Mouse (Mus musculus): ENCODE data around the gene Egln2.
A peak's percentile ranks its signal among the peaks of the same experiment; 100 is the strongest.

Gene Egln2

DNA sequence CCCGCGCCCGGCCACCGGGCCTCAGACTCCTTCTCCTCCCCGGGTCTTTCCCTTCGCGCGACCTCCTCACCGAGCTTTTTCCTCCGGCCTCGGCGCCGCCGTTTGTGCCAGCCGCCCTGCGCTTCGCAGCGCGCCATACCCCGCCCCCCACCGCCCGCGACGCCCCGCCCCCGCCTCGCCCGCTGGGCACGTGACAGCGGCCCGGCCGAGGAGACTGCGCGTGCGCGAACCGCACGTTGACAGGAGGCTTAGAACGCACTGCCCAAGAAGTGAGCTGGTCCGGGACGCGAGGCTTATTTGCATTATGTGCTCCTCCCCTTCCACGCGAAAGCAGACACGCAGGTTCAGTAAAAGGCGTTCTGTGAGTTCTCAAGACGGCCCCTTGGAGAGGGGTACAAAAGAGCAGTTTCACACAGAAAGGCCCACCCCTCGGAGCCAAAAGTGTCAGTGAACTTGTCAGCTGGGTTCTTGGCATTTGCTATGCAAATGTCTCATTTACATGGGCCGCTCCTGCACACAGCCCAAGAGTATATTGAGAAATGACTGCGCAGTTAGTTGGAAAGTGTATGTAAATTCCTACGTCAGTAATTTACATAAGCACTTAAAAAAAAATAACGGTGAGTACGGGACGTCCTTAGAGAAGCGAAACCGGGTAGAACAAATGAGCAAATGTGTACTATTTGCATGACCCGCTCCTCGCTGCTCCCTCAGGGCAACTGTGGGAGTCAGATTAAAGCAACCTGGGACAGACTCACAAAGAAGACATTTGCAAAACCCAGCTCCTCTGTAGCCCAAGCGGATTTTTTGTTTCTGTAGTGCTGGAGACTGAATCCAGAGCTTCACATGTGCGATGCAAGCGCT lies at the start of gene Egln2:
TSS of gene Egln2 (minus strand) at position 189 of the 861 bp plus-strand sequence.
- DNase-seq (ENCODE audit: extremely low spot score, low read depth, low spot score), result peak; percentile 78

DNA sequence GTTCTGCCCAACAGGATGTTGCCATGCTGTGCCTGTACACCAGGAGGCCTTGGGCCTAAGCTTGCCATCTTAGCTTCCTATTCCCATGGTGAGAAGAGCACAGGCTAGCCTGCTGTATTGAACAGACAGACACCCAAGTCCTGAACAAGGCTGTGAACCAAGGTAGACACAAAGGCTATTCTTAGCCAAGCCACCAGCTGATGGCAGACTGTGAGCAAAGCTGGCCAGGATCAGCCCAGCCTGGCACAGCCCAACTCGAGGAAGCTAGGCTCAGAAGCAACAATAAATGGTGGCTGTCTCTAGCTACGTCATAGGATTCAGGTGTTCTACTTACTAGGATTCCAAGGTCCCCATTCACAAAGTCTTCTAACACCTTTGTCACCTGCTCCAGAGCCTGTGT lies 46.0 kb upstream of the Egln2 start:
- DNase-seq (ENCODE audit: extremely low spot score, low read depth, low spot score), result no peak

DNA sequence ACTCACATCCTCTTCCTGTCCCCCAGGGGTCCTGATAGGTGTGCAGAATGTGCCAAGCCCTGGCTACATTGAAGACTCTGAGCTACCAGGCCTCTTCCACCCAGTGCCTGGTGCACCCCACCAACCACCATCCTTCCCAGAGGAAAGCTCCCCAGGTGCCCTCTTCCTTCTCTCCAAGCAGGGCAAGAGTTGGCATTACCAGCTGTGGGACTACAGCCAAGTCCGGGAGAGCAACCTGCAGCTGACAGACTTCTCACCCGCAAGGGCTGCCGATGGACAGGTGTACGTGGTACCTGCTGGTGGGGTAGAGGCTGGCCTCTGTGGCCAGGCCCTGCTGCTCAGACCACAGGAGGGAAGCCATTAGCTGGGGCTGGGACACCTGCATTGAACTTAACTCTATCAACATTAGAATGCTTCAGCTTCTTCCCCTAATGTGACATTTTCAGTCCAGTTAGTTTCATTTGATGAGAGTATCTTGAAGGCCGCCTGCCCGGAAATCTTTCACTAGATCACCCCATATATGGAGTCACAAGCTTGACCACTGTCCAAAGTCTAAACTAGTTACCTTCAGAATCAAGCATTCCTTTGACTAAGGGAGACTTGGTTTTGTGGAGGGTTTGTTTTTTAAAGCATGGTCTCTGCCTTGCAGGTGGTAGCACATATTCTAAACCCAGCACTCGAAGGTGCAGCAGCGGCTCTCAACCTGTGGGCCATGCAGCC lies 37.3 kb upstream of the Egln2 start:
- DNase-seq (ENCODE audit: extremely low spot score, low read depth, low spot score), result no peak

DNA sequence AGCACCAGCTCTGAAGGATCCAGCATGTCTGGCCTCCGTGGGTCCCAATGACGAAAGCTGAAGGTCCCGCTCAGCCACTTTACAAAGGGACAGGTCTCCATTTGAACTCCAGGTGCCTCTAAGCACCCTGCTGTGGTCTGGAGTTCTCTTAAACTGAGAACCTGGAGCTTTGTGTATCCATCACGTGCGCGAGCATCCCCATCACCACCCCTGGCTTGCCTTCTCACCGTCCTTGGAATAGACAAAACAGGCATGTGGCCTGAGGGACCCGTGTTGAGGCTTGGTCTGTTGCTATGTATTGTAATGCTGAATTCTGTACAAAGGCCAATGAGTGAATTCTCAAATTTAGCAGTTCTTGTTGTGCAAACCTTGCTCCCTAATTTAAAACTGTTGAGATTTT lies 32.2 kb upstream of the Egln2 start:
- no peak for DNase-seq (ENCODE audit: extremely low spot score, low read depth, low spot score)

DNA sequence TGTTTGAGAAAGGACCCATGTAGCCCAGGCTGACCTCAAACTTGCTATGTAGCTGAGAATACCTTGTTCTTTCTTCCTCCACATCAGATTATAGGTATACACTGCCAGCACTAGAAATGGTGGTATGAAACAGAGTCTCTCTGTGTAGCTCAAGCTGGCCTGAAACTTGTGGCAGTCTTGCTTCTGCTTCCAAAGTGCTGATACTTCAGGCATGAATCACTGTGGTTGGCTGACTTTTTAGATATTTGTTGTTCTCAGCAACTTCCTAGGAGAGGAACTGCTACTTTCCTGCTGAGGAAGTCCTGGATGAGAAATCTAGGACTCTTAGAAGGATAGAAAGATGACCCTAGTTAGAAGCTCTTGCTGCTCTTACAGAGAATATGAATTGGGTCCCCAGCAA lies 31.8 kb upstream of the Egln2 start:
- DNase-seq (ENCODE audit: extremely low spot score, low read depth, low spot score), result no peak

GRCm38 (mm10) chr7:27197634-27198033 lies 31.0 kb upstream of the Egln2 start:
- no peak for DNase-seq (ENCODE audit: extremely low spot score, low read depth, low spot score)

GRCm38 (mm10) chr7:27197136-27197535 lies 30.5 kb upstream of the Egln2 start:
- DNase-seq (ENCODE audit: extremely low spot score, low read depth, low spot score), result no peak

DNA sequence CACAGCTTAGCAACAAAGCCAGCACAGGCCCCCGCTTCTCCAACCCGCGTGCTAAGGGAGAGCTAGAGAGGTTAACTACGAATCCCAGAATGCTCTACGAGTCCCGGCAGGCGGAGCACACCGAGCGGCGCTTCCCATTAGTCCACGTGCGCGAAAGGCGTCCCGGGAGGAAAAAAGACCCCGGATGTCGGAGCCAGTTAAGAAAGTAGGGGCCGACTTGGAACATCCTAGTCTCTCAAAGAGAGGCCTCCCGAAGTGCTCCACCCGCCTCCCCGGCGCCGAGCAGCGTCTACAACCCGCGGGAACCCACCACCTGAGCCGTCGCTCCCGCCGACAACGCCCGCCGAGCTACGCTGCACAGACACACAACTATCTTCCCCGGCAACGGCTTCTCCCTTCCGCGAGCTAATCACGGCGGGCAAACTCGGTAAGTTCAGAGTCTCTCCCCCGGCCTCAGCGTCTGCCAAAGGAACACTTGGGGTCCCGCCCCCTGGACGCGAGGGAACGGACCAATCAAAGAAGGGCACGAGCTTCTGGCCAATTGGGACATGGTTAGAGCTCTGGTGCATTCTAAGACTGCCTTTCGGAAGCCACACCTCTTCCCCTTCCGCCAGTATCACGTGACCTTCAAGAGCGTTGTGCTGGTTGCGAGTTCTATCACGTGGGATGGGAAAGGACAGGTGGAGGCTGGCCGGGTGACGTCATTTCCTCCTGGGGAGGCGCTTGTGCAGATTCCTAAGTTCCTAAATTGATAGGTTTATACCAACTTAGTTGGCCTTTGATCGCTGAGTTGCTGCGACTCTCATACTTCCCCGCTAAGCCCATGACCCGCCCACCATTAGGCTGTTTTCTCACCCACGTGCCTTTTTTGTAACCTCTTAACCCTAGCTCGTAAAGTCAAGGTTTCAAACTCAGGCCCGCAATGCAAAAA lies 29.3 kb upstream of the Egln2 start, which contains the start of the genes BC024978 and Snrpa:
TSS of gene BC024978 (plus strand) at position 101 of the 931 bp plus-strand sequence.
TSS of gene Snrpa (minus strand) at position 591 of the 931 bp plus-strand sequence.
- peak; percentile 97 for DNase-seq (ENCODE audit: extremely low spot score, low read depth, low spot score)

- no peak for DNase-seq (ENCODE audit: extremely low spot score, low read depth, low spot score)
Observed at GRCm38 (mm10) chr7:27193731-27194130, 27.1 kb upstream of the Egln2 start.

- no peak for DNase-seq (ENCODE audit: extremely low spot score, low read depth, low spot score)
Observed at GRCm38 (mm10) chr7:27192434-27192833, 25.8 kb upstream of the Egln2 start.

GRCm38 (mm10) chr7:27189271-27189931 lies 22.8 kb upstream of the Egln2 start:
- DNase-seq (ENCODE audit: extremely low spot score, low read depth, low spot score), result no peak

GRCm38 (mm10) chr7:27185986-27186385 lies 19.4 kb upstream of the Egln2 start:
- no peak for DNase-seq (ENCODE audit: extremely low spot score, low read depth, low spot score)

DNA sequence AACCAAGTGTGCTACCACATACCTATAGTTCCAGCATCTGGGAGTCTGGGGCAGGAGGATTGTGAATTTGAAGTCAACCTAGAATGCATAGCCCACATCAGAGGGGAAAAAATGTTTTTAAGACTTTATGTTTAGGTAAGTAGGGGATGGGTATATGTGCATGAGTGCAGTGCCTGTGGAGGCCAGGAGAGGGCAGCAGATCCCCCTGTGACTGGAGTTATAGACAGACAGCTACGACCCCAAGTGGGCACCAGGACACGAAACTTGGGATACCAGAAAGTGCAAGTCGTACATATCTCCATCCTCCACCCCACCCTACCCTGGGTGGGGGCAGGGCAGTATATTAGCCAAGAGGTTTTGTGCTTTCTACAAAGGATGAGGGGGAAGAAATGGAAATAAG lies 18.4 kb upstream of the Egln2 start:
- DNase-seq (ENCODE audit: extremely low spot score, low read depth, low spot score), result no peak

DNA sequence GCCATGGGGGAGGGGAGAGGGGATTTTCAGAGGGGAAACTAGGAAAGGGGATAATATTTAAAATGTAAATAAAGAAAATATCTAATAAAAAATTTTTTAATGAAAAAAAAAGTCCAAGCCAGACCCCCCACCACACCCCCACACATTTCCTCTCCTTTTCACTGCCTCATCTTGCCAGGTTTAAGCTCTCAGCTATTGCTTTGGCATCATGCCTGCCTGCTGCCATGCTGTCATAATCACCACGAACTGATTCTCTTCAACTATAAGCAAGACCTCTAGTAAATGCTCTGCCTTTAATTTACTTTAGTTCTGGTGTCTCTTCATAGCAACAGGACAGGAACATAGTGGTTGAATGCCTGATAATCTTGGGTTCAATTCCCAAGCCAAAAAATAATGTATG lies 15.9 kb upstream of the Egln2 start:
- DNase-seq (ENCODE audit: extremely low spot score, low read depth, low spot score), result no peak

- no peak for DNase-seq (ENCODE audit: extremely low spot score, low read depth, low spot score)
Observed at GRCm38 (mm10) chr7:27180837-27181695, 14.5 kb upstream of the Egln2 start, which contains the start of the genes Gm21983 and Mia. Gm21983 (minus strand) TSS chr7:27181086. Mia (minus strand) TSS chr7:27181157.

DNA sequence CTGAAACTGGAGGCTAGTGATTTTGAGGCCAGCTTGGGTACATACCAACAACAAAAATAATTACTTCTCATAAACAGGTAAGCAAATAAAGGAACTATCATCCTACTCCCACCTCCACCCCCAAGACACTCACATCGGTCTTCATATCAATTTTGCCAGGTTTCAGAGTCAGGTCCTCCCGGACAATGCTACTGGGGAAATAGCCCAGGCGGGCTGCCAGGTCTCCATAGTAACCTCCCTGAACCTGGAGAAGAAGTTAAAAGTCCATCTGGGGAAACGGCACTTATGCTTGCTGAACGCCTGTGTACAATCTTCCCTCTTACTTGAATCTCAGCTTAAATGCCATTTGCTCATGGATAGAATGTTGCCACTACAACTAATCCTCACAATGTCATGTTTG lies 13.4 kb upstream of the Egln2 start:
- DNase-seq (ENCODE audit: extremely low spot score, low read depth, low spot score), result no peak

DNA sequence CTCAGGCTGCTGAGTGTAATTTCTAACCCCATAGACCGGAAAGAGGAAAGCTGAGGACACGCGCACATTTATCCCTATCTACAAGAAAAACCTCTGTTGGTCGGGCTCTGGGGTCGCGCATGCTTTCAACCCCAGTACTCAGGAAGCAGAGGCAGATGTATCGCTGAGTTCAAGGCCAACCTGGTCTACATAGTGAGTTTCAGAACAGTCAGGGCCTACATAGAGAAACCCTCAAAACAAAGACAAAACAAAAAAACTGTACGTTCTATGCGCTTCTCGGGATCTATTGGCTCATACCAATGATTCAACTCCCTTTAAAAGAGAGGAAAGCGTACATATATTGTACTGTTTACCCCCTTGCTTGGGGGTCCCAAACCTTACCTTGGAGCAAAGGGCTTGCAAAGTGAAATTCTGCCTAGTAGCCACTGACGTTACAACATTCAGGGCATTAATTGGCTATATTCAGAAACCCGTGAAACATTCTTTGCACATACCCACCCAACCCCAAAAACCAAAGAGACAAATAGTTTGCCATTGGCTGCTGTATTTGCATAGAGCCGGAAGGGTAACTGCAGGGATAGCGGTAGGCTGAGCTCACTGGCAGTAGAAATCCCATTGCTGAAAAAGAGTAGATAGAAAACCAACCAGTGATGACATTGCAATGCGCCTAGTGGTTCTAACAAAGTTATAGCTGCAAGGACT lies 12.8 kb upstream of the Egln2 start:
- no peak for DNase-seq (ENCODE audit: extremely low spot score, low read depth, low spot score)

- DNase-seq (ENCODE audit: extremely low spot score, low read depth, low spot score), result peak; percentile 95
Observed at GRCm38 (mm10) chr7:27178324-27179216, 12.0 kb upstream of the Egln2 start, which contains the start of gene Rab4b. Rab4b (minus strand) TSS chr7:27178896.

Measured in hindlimb bud, embryonic 11.5 days (tissue).